Mouse (Mus musculus): Measurements from ENCODE around the gene Pla2g4e.

Pla2g4e gene

DNA sequence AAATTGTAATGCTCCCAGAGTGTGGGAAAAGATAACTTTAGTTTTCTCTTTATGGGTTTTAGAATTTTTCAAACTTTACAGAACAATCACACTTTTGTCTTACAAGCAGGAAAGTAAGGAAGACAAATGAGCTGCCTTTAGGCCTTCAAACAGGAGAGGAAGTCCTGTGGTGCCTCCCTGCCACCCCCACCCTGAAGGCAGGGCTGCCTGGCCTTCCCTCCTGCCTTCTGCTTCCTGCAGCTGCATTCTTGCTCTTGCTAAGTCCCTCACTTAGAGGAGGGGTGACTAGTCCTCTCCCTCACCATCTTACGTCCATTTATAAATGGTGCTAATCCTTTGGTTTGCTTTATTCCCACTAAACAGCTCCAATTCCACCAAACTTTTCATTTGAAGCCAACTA, 86.3 kb downstream of the Pla2g4e start:
- DNase-seq (ENCODE audit: extremely low read depth, insufficient read length, low spot score) = peak; percentile 29

DNA sequence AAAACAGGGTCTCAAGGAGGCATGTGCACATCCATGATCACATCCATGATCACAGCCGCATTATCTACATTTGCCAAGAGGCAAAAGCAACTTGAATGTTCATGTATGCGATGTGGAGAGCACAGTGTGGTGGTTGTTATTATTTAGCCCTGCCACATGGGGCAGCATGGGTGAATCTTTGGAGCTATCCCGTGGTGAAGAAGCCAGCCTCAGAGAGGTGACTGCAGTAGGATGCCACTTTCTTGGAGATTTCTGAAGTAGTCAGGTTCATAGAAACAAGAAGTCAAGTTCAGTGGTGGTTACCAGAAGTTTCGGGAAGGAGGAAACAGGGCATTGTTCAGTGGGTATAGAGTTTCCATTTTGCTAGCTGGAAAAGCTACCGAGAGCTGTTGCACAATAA, 87.1 kb downstream of the Pla2g4e start:
- DNase-seq (ENCODE audit: extremely low read depth, insufficient read length, low spot score) = no peak

DNA sequence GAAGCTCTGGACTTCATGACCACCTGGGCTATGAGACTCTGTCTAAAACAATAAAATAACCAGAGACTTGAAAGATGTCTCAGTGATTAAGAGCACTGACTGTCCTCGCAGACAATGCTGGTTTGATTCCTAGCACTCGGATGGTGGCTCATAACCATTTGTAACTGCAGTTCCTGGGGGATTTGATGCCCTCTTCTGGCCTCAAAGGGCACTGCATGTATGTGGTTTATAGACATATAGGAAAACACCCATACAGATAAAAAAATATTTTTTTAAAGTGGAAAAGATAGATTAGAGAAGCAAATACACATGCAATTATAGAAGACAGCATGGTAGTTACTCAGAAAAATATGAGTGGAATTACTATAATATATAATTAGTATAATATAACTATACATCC, 87.5 kb downstream of the Pla2g4e start:
- DNase-seq (ENCODE audit: extremely low read depth, insufficient read length, low spot score) = no peak

DNA sequence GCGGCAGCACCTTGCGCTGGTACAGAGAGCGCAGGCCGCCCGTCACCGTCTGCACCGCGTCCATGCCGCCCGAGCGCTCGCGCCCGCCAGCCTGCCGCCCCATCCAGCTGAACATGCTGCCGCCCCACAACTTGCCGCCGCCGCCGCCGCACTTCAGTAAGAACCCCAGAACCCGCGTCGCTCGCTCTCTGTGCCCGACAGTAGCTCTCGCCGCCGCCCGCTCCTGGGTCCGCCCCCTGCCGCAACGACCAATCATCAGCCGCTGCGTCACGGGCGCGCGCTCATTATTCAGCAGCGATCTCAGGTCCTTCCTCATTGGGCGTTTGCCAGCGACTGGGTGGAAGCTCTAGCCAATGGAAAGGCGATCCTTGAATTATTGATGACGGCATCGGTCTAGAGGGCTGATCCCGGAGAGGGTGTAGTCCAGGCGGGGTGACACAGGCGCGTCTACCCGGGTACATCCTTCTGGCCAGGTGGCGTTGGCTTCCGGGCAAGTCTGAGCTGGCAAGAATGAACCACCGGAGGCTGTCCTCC, 90.7 kb downstream of the Pla2g4e start, which contains the start of gene Ehd4:
TSS of gene Ehd4 (minus strand) at position 246 of the 534 bp plus-strand sequence.
- DNase-seq (ENCODE audit: extremely low read depth, insufficient read length, low spot score) = peak; percentile 98

- peak; percentile 36 for DNase-seq (ENCODE audit: extremely low read depth, insufficient read length, low spot score)
These were observed 91.4 kb downstream of the Pla2g4e start for GRCm38 (mm10) chr2:120153586-120154360.

DNA sequence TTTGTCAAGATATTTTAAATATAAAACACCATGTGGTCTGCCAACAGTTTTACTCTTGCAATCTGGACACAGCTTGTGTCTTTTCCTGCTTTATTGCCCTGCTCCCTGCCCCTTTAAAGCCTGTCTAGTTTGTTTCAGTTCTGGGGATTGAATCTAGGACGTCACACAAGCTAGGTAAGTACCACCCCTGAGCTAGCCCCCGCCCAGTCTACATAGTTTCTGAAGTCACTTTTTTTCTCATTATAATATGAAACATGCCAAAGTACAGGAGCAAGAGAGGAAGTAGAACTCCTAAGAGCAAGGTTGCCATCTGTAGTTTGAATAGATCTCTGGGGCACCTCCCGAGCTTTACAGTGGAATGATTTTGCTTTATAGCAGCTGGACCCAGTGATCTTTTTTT, 94.6 kb downstream of the Pla2g4e start:
- DNase-seq (ENCODE audit: extremely low read depth, insufficient read length, low spot score) = no peak

- no peak for DNase-seq (ENCODE audit: extremely low read depth, insufficient read length, low spot score)
These were observed 95.5 kb downstream of the Pla2g4e start for GRCm38 (mm10) chr2:120149634-120150033.

DNA sequence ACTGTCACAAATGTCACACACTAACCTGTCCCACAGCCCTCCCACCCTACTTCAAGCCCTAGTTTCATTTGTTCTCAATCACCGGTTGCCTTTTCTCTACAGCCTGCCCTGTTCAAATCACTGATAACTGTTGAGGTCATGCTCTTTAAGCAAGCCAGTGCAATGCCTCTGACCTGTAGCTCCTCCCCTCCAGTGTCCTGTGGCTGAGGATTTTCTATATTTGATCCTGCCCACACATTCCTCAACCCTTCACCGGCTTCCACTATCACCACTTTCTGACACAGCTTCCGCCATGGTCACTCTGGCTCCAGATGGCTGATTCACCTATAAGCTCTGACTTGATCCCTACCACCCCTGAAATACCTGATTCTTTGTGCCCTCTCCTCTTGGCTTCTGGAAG, 97.1 kb downstream of the Pla2g4e start:
- no peak for DNase-seq (ENCODE audit: extremely low read depth, insufficient read length, low spot score)

DNA sequence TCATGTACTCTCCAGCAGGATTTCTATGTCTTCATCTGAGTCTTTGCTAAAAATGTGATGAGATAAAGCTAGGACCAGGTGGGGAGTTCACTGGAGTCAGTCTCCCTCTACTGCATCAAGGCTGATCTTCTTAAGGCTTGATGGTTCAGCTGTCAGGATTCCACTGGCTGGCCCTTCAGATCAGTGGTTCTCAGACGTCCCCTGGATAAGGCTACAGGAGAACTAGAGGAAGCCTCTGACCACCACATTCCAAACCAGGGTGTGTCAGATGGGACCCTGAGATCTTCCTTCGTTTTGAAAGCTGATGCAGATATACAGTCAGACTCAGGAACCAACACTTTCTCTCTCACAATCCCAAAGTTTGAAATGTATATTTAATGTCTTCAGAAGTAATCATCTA, 97.8 kb downstream of the Pla2g4e start:
- peak; percentile 32 for DNase-seq (ENCODE audit: extremely low read depth, insufficient read length, low spot score)

DNA sequence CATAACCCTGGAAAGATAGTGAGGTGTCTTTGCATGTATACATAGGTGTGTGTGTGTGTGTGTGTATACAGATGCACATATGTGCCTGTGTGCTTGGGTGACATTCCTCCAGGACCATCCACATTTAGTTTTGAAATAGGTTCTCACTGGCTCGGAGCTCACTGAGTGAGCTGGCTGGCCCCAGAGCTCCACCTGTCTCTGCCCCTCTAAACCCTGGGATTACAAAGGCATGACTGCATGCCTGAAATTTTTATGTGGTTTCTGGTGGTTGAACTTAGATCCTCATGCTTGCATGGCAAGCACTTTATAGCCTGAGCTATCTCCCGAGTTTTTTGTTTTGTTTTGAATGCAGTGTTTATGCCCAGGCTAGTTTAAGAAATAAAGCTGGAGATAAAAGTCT, 98.6 kb downstream of the Pla2g4e start:
- no peak for DNase-seq (ENCODE audit: extremely low read depth, insufficient read length, low spot score)

DNA sequence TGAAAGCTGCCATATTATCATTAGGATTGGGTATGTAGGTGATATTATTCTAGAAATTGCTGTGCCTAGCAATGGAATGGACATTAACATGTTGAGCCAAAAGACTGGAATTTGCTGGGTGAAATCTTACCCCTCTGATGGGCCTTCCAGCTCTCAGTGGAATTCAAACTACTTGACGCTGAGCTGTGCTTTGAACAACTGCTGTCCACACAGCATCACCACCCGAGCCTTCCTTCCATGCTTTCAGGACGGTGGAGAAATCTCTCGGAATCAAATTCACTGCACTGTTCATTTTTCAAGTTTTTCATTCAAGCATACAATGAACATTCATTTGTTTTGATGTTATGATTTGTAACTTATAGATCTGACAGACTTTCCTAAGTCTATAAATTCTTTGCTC, 100.7 kb downstream of the Pla2g4e start:
- DNase-seq (ENCODE audit: extremely low read depth, insufficient read length, low spot score) = no peak

DNA sequence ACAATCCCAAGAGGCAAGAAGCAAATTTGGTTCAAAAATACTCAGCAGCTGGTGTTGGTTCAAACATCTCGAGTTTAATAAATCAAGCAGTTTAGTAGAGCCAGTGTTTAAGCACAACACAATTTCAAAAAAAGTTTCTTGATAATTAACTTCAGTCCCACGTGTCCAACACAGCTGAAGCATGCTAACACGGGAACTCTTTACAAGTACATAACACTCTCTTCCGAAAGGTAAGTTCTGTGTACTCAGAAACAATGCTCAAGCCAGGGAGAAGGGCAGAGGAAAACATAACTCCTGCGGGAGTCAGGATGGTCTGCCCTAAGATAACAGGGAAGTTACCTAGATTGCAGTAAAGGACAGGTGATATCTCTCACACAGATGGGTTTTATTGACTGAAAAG, 102.8 kb downstream of the Pla2g4e start:
- no peak for DNase-seq (ENCODE audit: extremely low read depth, insufficient read length, low spot score)

DNA sequence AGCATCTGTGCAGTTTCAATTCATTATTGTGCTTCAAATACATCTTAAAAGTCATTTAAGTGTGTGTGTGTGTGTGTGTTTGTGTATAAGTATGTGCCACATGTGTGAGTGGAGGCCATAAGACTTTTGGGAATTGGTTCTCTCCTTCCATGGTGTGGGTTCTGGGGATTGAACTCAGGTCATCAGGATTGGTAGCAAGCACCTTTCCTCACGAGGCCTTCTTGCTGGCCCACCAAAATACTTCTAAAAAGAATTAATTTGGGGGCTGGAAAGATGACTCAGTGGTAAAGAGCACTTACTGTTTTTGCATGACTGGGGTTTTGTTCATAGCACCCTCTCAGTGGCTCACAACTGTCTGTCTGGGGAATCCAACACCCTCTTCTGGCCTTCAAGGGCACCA, 103.5 kb downstream of the Pla2g4e start:
- DNase-seq (ENCODE audit: extremely low read depth, insufficient read length, low spot score) = no peak

DNA sequence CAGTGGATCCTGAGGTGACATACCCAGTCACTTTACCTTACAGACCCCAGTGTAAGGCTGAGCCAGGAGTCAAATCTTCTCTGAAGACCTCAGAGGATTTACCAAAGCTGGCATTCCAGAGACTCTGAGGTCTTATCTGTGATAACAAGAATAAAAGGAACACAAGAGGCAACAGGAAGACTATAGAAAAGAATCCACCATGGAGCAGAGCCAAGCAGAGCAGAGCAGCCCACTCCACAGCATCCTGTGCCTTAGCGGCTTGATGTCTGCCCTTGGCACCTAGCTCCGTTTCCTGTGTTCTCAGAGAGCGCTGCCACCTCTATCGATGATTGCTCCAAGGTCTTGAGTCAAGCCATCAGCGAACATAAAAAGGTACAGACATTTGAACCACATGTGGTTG, 104.8 kb downstream of the Pla2g4e start:
- no peak for DNase-seq (ENCODE audit: extremely low read depth, insufficient read length, low spot score)

GRCm38 (mm10) chr2:120139091-120139490, 106.0 kb downstream of the Pla2g4e start:
- DNase-seq (ENCODE audit: extremely low read depth, insufficient read length, low spot score) = no peak

DNA sequence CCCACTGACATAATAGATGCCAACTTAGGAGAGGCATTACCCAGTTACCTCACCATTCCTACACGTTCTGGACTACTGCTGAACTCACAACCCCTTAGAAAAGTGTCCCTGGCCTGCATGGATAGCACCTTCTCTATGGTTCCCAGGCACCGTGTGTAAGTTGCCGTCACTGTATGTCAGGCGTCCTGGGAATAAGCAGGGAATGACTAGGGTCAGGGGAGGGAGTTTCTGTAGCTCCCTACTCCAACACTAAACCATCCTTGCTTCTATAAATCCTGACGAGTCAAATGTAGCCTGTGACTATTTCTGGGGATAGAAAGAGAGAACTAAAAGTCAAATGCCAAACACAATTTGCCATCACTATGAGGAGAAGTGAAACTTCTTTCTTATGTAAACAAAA, 107.9 kb downstream of the Pla2g4e start:
- DNase-seq (ENCODE audit: extremely low read depth, insufficient read length, low spot score) = no peak

- DNase-seq (ENCODE audit: extremely low read depth, insufficient read length, low spot score) = no peak
These were observed 110.6 kb downstream of the Pla2g4e start for GRCm38 (mm10) chr2:120134453-120135075.

GRCm38 (mm10) chr2:120131881-120132280, 113.3 kb downstream of the Pla2g4e start:
- DNase-seq (ENCODE audit: extremely low read depth, insufficient read length, low spot score) = peak; percentile 71

- peak; percentile 32 for DNase-seq (ENCODE audit: extremely low read depth, insufficient read length, low spot score)
These were observed 115.8 kb downstream of the Pla2g4e start for GRCm38 (mm10) chr2:120129252-120129908.

GRCm38 (mm10) chr2:120128611-120129051, 116.5 kb downstream of the Pla2g4e start:
- DNase-seq (ENCODE audit: extremely low read depth, insufficient read length, low spot score) = peak; percentile 81

- DNase-seq (ENCODE audit: extremely low read depth, insufficient read length, low spot score) = no peak
These were observed 117.1 kb downstream of the Pla2g4e start for GRCm38 (mm10) chr2:120128011-120128410.

Data from 3134 (cell line).